In the genomic region with DNA sequence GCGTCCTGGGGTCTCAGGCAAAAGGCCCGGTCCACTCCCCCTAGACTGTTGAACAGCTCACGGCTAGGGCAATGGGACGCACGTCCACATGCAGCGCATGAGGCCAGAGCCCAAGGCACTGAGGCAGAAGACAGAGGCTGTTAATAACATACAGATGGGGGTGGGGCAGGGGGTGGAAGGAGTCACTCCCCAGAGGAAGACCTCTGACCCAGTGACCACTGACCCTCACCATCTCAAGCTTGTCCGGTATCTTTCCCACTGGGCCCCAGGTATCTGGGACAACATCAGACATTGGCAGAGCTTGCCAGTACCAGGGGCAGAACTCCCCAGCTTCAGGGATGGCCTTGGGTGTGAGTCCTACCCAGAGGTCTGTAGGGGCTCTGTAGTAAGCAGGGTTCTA, we compare ENCODE assay signal across 22 mouse cellular contexts. TPM values are rescaled to one million over a fixed set of nuclear protein-coding genes. Genes with fewer than 3 reads are reported as not detected.
DNase-seq lines count a peak whose midpoint lies in the region; ATAC-seq lines count a peak whose summit lies in the region.
"Had no signal": no experiment of that assay in that cellular context is flagged by ENCODE, and none has a peak within 500 bp of the region (broad histone marks: within the 10 kb centered on the region; RNA-seq: fewer than 3 reads in every experiment).

No protein-coding gene starts in this region.

- 56% methylated on average over 7 of the region's 7 CpGs for WGBS in kidney, embryonic 14.5 days

- H3K9me3 ChIP-seq in kidney, embryonic 14.5 days (ENCODE audit: control insufficient read depth, low read length) = no peaks in the 10 kb centered on the region
- H3K9me3 ChIP-seq: embryonic facial prominence, embryonic 12.5 days; forebrain, embryonic 15.5 days; heart, embryonic 10.5 days had no signal

- DNase-seq in kidney, adult 11 months = peak; percentile 70
- DNase-seq in kidney, postnatal 10 days = no peak
- DNase-seq in kidney, adult 9 months = peak; percentile 72
- peak; percentile 34 for DNase-seq in kidney, postnatal 14 days
- DNase-seq in adrenal gland, postnatal 4 days (ENCODE audit: low spot score in 2 of 2) = no peak
- DNase-seq in layer of hippocampus, postnatal 14 days (ENCODE audit: low spot score in 2 of 2) = no peak
- DNase-seq: adrenal gland, postnatal 10 days; cerebellum, adult 11-12 months; cerebellum, adult 9-10 months; cerebellum, postnatal 25 days; gastrocnemius, postnatal 36 days; heart, adult 18-20 months; heart, postnatal 10 days; heart, postnatal 4 days had no signal

- no peak overlapping the region for H3K4me3 ChIP-seq in kidney, embryonic 14.5 days (ENCODE audit: low read length)
- H3K4me3 ChIP-seq: embryonic facial prominence, embryonic 12.5 days; forebrain, embryonic 15.5 days; heart, embryonic 10.5 days had no signal

- H3K36me3 ChIP-seq in kidney, embryonic 14.5 days (ENCODE audit: control insufficient read depth, insufficient read depth, low read length) = no peaks in the 10 kb centered on the region
- H3K36me3 ChIP-seq: embryonic facial prominence, embryonic 12.5 days; forebrain, embryonic 15.5 days; heart, embryonic 10.5 days had no signal

- H3K27ac ChIP-seq in kidney, embryonic 14.5 days (ENCODE audit: low read depth, low read length) = no peak overlapping the region
- H3K27ac ChIP-seq: embryonic facial prominence, embryonic 12.5 days; forebrain, embryonic 15.5 days; heart, embryonic 10.5 days had no signal

- no peak overlapping the region for H3K4me2 ChIP-seq in kidney, embryonic 14.5 days (replicated peaks; ENCODE audit: low read depth, low read length)
- H3K4me2 ChIP-seq: embryonic facial prominence, embryonic 12.5 days; forebrain, embryonic 15.5 days had no signal

- no peaks in the 10 kb centered on the region for H3K4me1 ChIP-seq in kidney, embryonic 14.5 days (ENCODE audit: control insufficient read depth, insufficient read depth, low read length)
- H3K4me1 ChIP-seq: forebrain, embryonic 15.5 days had no signal

- no peak for ATAC-seq in kidney, embryonic 14.5 days (ENCODE audit: low FRiP score, low TSS enrichment)
- ATAC-seq: forebrain, embryonic 15.5 days had no signal

- no peak overlapping the region for H3K9ac ChIP-seq in kidney, embryonic 14.5 days (ENCODE audit: low read depth, low read length)
- H3K9ac ChIP-seq: embryonic facial prominence, embryonic 12.5 days; forebrain, embryonic 15.5 days had no signal

- no peaks in the 10 kb centered on the region for H3K27me3 ChIP-seq in kidney, embryonic 14.5 days (ENCODE audit: control insufficient read depth, insufficient read depth, low read length)
- H3K27me3 ChIP-seq: embryonic facial prominence, embryonic 12.5 days; forebrain, embryonic 15.5 days had no signal

RNA-seq across cellular contexts. Expression of a gene that starts 34.1 kb away (rescaled TPM):
- 0.24 and 0.42 TPM in 2 replicates for polyA plus RNA-seq in kidney, embryonic 14.5 days (2014; fragmentation: Nextera tagmentation; extraction: Ambion mirVana)
- 10 to 100 TPM; 10.3 to 17.0 TPM for total RNA-seq in adrenal gland, postnatal 4 days (2021)
- total RNA-seq in layer of hippocampus, postnatal 14 days (2021) = 10 to 100 TPM; 13.0 to 19.6 TPM
- total RNA-seq: MEL had no signal
- polyA plus RNA-seq: C2C12 had no signal

RNA-seq across cellular contexts. Expression of a gene that starts 38.7 kb away (rescaled TPM):
- 0.07 and 0.09 TPM in 2 replicates for polyA plus RNA-seq in kidney, embryonic 14.5 days (2014; fragmentation: Nextera tagmentation; extraction: Ambion mirVana)
- total RNA-seq in adrenal gland, postnatal 4 days (2021) = under 1 TPM; 0.08 to 0.45 TPM
- not detected for total RNA-seq in layer of hippocampus, postnatal 14 days (2021)
- total RNA-seq: heart, adult 18-20 months; heart, postnatal 10 days; heart, postnatal 4 days; MEL had no signal
- polyA plus RNA-seq: C2C12; cortical plate, adult 2 months; forebrain, embryonic 15.5 days; heart, embryonic 14.5 days had no signal

RNA-seq across cellular contexts. Expression of a gene that starts 50.8 kb away (rescaled TPM):
- polyA plus RNA-seq in kidney, embryonic 14.5 days (2014; fragmentation: Nextera tagmentation; extraction: Ambion mirVana) = 7.9 and 13.9 TPM in 2 replicates
- 1 to 10 TPM; 8.9 to 9.1 TPM for total RNA-seq in adrenal gland, postnatal 4 days (2021)
- total RNA-seq in layer of hippocampus, postnatal 14 days (2021) = 10 to 100 TPM; 12.6 to 13.4 TPM
- total RNA-seq: MEL had no signal

RNA-seq across cellular contexts. Expression of a gene that starts 54.2 kb away (rescaled TPM):
- 27.0 and 42.5 TPM in 2 replicates for polyA plus RNA-seq in kidney, embryonic 14.5 days (2014; fragmentation: Nextera tagmentation; extraction: Ambion mirVana)
- total RNA-seq in adrenal gland, postnatal 4 days (2021) = 10 to 100 TPM; 18.1 to 19.1 TPM
- total RNA-seq in layer of hippocampus, postnatal 14 days (2021) = 10 to 100 TPM; 16.8 to 19.9 TPM

Comparison
In these comparisons a context has a peak if more than half of its experiments do, and no peak if none do; other contexts are left out.
1. DNase-seq: peak in kidney, adult 11 months (single experiment), kidney, adult 9 months (single experiment) and kidney, postnatal 14 days (single experiment); none in kidney, postnatal 10 days (single experiment), adrenal gland, postnatal 4 days (0 of 2) and layer of hippocampus, postnatal 14 days (0 of 2).